Mouse (Mus musculus) bone marrow macrophage, adult 2 months (primary cell): ENCODE measurements around the gene Dach1. TPM values are rescaled to one million over a fixed set of nuclear protein-coding genes. Genes with fewer than 3 reads are reported as not detected.

Experiments
- H3K27ac ChIP-seq: 2 replicates; pipeline ENCODE4 v1.5.1; 2012; ENCODE audit warnings: low read depth, low read length; ENCODE audit not compliant: insufficient read depth
- H3K4me1 ChIP-seq: 2 replicates; pipeline ENCODE4 v1.6.1; 2012; ENCODE audit warnings: low read length; ENCODE audit not compliant: control insufficient read depth, insufficient read depth
- H3K4me3 ChIP-seq: 2 replicates; pipeline ENCODE4 v1.5.1; 2012; ENCODE audit warnings: mild to moderate bottlenecking, low read length, moderate library complexity; ENCODE audit not compliant: insufficient read depth
- CTCF ChIP-seq: IDR thresholded peaks from 2 replicates; pipeline ENCODE4 v1.5.1; 2012; ENCODE audit warnings: low read depth, mild to moderate bottlenecking, low read length, moderate library complexity
- POLR2A ChIP-seq: IDR thresholded peaks from 2 replicates; pipeline ENCODE4 v1.6.1; 2012; ENCODE audit warnings: mild to moderate bottlenecking, low read depth, low read length, borderline replicate concordance
- polyA plus RNA-seq: library from polyadenylated mRNA; stranded (reverse); fragments of >200 nt; gene quantifications from 2 replicates; pipeline ENCODE4 v1.2.4, GENCODE M21; 2012; ENCODE audit not compliant: missing spikeins, insufficient read depth, insufficient read length

Dach1 gene
- polyA plus RNA-seq, 1 experiment, result not detected

DNA sequence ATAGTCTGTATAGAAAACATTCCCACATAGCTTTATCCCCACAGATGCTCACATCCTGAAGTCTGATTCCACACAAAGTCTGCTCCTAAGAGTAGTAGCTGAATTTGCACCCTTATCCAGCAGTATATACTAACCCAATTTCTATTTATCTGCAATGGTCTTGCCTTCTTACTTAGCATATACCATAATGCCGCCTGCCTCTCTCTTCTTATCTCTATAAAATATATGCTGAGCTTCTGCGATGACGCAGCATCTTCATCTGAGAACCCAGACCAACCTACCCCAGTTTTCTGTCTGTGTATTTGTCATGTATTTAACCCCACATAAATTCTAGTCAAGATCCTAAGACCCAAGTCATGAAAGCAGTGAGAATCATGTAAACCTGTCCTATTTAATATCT, 272.9 kb downstream of the Dach1 start:
- no peak overlapping the region for H3K27ac ChIP-seq
- no peak for TF ChIP-seq CTCF
- no peak for TF ChIP-seq POLR2A
- H3K4me1 ChIP-seq, result no peaks in the 10 kb centered on the region
- no peak overlapping the region for H3K4me3 ChIP-seq

GRCm38 (mm10) chr14:97881976-97882375, 287.6 kb downstream of the Dach1 start:
- Histone ChIP-seq H3K4me1 (no peaks in the 10 kb centered on the region), H3K4me3 (no peak overlapping the region), H3K27ac (no peak overlapping the region)
- TF ChIP-seq POLR2A (no peak), CTCF (no peak)

GRCm38 (mm10) chr14:97871001-97871400, 298.6 kb downstream of the Dach1 start:
- Histone ChIP-seq H3K4me3 (no peak overlapping the region), H3K4me1 (no peaks in the 10 kb centered on the region), H3K27ac (no peak overlapping the region)
- TF ChIP-seq POLR2A (no peak), CTCF (no peak)

DNA sequence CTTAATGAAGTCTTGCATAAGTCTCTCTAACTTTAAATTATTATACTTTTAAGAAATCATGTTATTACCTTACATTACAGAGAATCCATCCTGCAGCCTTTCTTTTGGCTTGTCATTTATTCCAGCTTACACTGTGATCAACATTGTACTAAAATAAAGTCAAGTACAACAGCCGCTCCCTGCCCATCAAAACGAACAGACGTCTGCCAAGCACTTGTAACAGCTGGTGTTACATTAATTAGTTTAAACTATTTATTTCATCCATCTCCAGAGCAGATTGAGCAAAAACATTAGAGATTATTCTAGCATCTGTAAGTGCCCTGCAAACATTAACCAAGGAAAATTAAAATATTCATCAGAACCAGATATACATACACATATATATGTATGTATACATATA, 311.2 kb downstream of the Dach1 start:
- H3K4me3 ChIP-seq, result no peak overlapping the region
- TF ChIP-seq POLR2A (no peak), CTCF (no peak)

GRCm38 (mm10) chr14:97857276-97857675, 312.3 kb downstream of the Dach1 start:
- TF ChIP-seq CTCF (no peak), POLR2A (no peak)
- H3K27ac ChIP-seq, result no peak overlapping the region
- no peaks in the 10 kb centered on the region for H3K4me1 ChIP-seq

More for the DNA sequence above, 311.2 kb downstream of the Dach1 start:
- Histone ChIP-seq H3K4me1 (no peaks in the 10 kb centered on the region), H3K27ac (no peak overlapping the region)

GRCm38 (mm10) chr14:97855345-97855744, 314.2 kb downstream of the Dach1 start:
- H3K4me1 ChIP-seq, result peaks cover 3% of the 10 kb centered on the region
- no peak overlapping the region for H3K4me3 ChIP-seq
- H3K27ac ChIP-seq, result no peak overlapping the region
- TF ChIP-seq POLR2A (no peak), CTCF (no peak)

More at GRCm38 (mm10) chr14:97857276-97857675, 312.3 kb downstream of the Dach1 start:
- H3K4me3 ChIP-seq, result no peak overlapping the region

GRCm38 (mm10) chr14:97850486-97850885, 319.1 kb downstream of the Dach1 start:
- Histone ChIP-seq H3K4me3 (no peak overlapping the region), H3K27ac (no peak overlapping the region), H3K4me1 (peaks cover 4% of the 10 kb centered on the region)
- no peak for TF ChIP-seq CTCF
- no peak for TF ChIP-seq POLR2A

GRCm38 (mm10) chr14:97847641-97848040, 321.9 kb downstream of the Dach1 start:
- Histone ChIP-seq H3K27ac (no peak overlapping the region), H3K4me3 (no peak overlapping the region), H3K4me1 (peaks cover 4% of the 10 kb centered on the region)
- TF ChIP-seq CTCF (no peak), POLR2A (no peak)

GRCm38 (mm10) chr14:97839275-97839674, 330.3 kb downstream of the Dach1 start:
- Histone ChIP-seq H3K4me1 (no peaks in the 10 kb centered on the region), H3K4me3 (no peak overlapping the region), H3K27ac (no peak overlapping the region)
- TF ChIP-seq POLR2A (no peak), CTCF (no peak)

GRCm38 (mm10) chr14:97829865-97830264, 339.7 kb downstream of the Dach1 start:
- TF ChIP-seq CTCF (no peak), POLR2A (no peak)
- no peaks in the 10 kb centered on the region for H3K4me1 ChIP-seq
- no peak overlapping the region for H3K27ac ChIP-seq
- H3K4me3 ChIP-seq, result no peak overlapping the region

- Histone ChIP-seq H3K4me3 (no peak overlapping the region), H3K27ac (no peak overlapping the region), H3K4me1 (no peaks in the 10 kb centered on the region)
- TF ChIP-seq POLR2A (no peak), CTCF (no peak)
Measured at GRCm38 (mm10) chr14:97814555-97815175, 354.9 kb downstream of the Dach1 start.

DNA sequence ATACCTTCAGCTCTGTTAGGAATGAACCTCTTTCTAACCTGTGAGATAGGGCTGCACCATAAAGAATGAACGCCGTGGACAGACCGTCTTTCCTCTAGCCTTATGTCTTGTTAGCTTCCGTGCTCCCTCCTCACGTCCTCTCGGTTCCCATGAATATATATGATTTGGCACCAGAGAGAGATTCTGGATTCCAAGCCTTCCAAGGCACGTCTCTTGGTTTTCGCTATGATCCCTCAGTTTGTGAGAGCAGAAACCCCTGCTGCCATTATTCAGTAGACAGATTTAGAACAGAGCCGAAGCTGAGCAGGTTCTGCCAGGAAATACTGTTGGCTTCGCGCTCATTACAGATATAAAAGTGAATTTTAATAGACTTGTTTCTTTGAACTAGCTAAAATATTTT, 356.0 kb downstream of the Dach1 start:
- H3K27ac ChIP-seq, result no peak overlapping the region
- H3K4me1 ChIP-seq, result no peaks in the 10 kb centered on the region
- no peak for TF ChIP-seq POLR2A
- TF ChIP-seq CTCF, result no peak

More for the DNA sequence above, 356.0 kb downstream of the Dach1 start:
- H3K4me3 ChIP-seq, result no peak overlapping the region
